Mouse (Mus musculus) forebrain, embryonic 13.5 days (tissue): Measurements from ENCODE around the gene Yipf3. TPM values are rescaled to one million over a fixed set of nuclear protein-coding genes. Genes with fewer than 3 reads are reported as not detected.

ENCODE experiments used
- ATAC-seq: fragments of 200-750 bp; cut with Nextera tagmentation; 2 replicates; pipeline ENCODE4 v1.8.0; 2017
- H3K27ac ChIP-seq: fragments of 300-500 bp; sonication (generic); 2 replicates; pipeline ENCODE4 v1.5.1; 2015; ENCODE audit warnings: inconsistent platforms, mild to moderate bottlenecking, moderate library complexity
- H3K27me3 ChIP-seq: fragments of 300-500 bp; sonication (generic); 2 replicates; pipeline ENCODE4 v1.6.1; 2015; ENCODE audit warnings: mild to moderate bottlenecking, inconsistent platforms
- H3K36me3 ChIP-seq: fragments of 300-500 bp; sonication (generic); 2 replicates; pipeline ENCODE4 v1.6.1; 2015; ENCODE audit warnings: mild to moderate bottlenecking, inconsistent platforms; ENCODE audit not compliant: poor library complexity, severe bottlenecking
- H3K4me1 ChIP-seq: fragments of 300-500 bp; sonication (generic); 2 replicates; pipeline ENCODE4 v1.6.1; 2015; ENCODE audit warnings: inconsistent platforms
- H3K4me2 ChIP-seq: fragments of 300-500 bp; sonication (generic); 2 replicates; pipeline ENCODE4 v1.6.1; 2015; ENCODE audit warnings: inconsistent platforms, mild to moderate bottlenecking, moderate library complexity
- H3K4me3 ChIP-seq: fragments of 300-500 bp; sonication (generic); 2 replicates; pipeline ENCODE4 v1.5.1; 2015; ENCODE audit warnings: mild to moderate bottlenecking, inconsistent platforms
- H3K9ac ChIP-seq: fragments of 300-500 bp; sonication (generic); 2 replicates; pipeline ENCODE4 v1.6.1; 2015; ENCODE audit warnings: mild to moderate bottlenecking, inconsistent platforms
- H3K9me3 ChIP-seq: fragments of 300-500 bp; sonication (generic); replicated peaks from 2 replicates; pipeline ENCODE4 v1.6.1; 2016; ENCODE audit warnings: inconsistent platforms
- WGBS: fragments of 180-500 bp; shearing (Covaris S2); methylation state at CpG from one replicate; pipeline ENCODE4 v1.1.7; 2015; 5-methylcytosine and 5-hydroxymethylcytosine counted together
- microRNA counts: library from miRNA; unstranded; fragments of <30 nt; microRNA quantifications from one replicate; lab custom pipeline; 2016
- microRNA-seq: library from miRNA; unstranded; fragments of <30 nt; microRNA quantifications from one replicate; pipeline ENCODE4, GENCODE M21; 2016
- polyA plus RNA-seq: library from polyadenylated mRNA; unstranded; fragments of >200 nt; fragmentation: Nextera tagmentation; extraction: Ambion mirVana; gene quantifications from 2 replicates; pipeline ENCODE4 v1.2.1, GENCODE M21; 2015

Yipf3 gene
- polyA plus RNA-seq, 1 experiment from 2014 or later = 80.3 TPM

- Histone ChIP-seq H3K4me3 (no peak overlapping the region), H3K27ac (no peak overlapping the region), H3K9ac (no peak overlapping the region), H3K27me3 (peaks cover 78% of the 10 kb centered on the region), H3K4me1 (peaks cover 20% of the 10 kb centered on the region), H3K9me3 (no peaks in the 10 kb centered on the region), H3K36me3 (no peaks in the 10 kb centered on the region), H3K4me2 (peak overlapping the region; percentile 99; the same call in 1 of the 2 replicates)
- ATAC-seq = no peak
- WGBS = 48% methylated on average over 6 of the region's 6 CpGs
Measured at GRCm38 (mm10) chr17:46296601-46297000, 48.7 kb downstream of the Yipf3 start.

- peaks cover 76% of the 10 kb centered on the region for H3K27me3 ChIP-seq
- H3K4me2 ChIP-seq = peak overlapping the region; percentile 99
- H3K9me3 ChIP-seq = no peaks in the 10 kb centered on the region
- no peaks in the 10 kb centered on the region for H3K36me3 ChIP-seq
- H3K9ac ChIP-seq = peak overlapping the region; percentile 71
- ATAC-seq = 0 out of 2 replicates have a peak, but pooled peaks have one; percentile 2
- WGBS = 13% methylated on average over 6 of the region's 6 CpGs
- peak overlapping the region; percentile 66 for H3K4me3 ChIP-seq
- peaks cover 20% of the 10 kb centered on the region for H3K4me1 ChIP-seq
- 0 out of 2 replicates have a peak overlapping the region, but pooled peaks have one; percentile 4 for H3K27ac ChIP-seq
Measured at GRCm38 (mm10) chr17:46297028-46297363, 49.1 kb downstream of the Yipf3 start.

- Histone ChIP-seq H3K9me3 (no peaks in the 10 kb centered on the region), H3K4me1 (peaks cover 20% of the 10 kb centered on the region), H3K36me3 (peaks cover 4% of the 10 kb centered on the region; the same call in 1 of the 2 replicates), H3K27ac (peak within 1 kb of the TSS; percentile 4; the same call in 1 of the 2 replicates), H3K27me3 (peaks cover 76% of the 10 kb centered on the region), H3K4me2 (peak within 1 kb of the TSS; percentile 99), H3K9ac (peak within 1 kb of the TSS; percentile 71), H3K4me3 (peak within 1 kb of the TSS; percentile 66)
- under 1% methylated on average over 56 of the region's 86 CpGs for WGBS
- peak; percentile 56 for ATAC-seq
Measured at GRCm38 (mm10) chr17:46297364-46298219, 49.7 kb downstream of the Yipf3 start, which contains the start of gene Dlk2. Gene Dlk2 (plus strand): TSS chr17:46297421.

GRCm38 (mm10) chr17:46298220-46298913, 50.5 kb downstream of the Yipf3 start:
- under 1% methylated on average over 44 of the region's 48 CpGs for WGBS
- Histone ChIP-seq H3K9ac (peak overlapping the region; percentile 71), H3K27me3 (peaks cover 71% of the 10 kb centered on the region), H3K4me3 (peak overlapping the region; percentile 66), H3K9me3 (no peaks in the 10 kb centered on the region), H3K36me3 (peaks cover 4% of the 10 kb centered on the region; the same call in 1 of the 2 replicates), H3K27ac (peak overlapping the region; percentile 16; the same call in 1 of the 2 replicates), H3K4me2 (peak overlapping the region; percentile 99), H3K4me1 (peaks cover 20% of the 10 kb centered on the region)
- peak; percentile 86 for ATAC-seq

- WGBS = 78% methylated on average over 12 of the region's 12 CpGs
- Histone ChIP-seq H3K27ac (no peak overlapping the region), H3K4me2 (no peak overlapping the region), H3K9ac (no peak overlapping the region), H3K9me3 (no peaks in the 10 kb centered on the region), H3K4me3 (no peak overlapping the region), H3K36me3 (peaks cover 20% of the 10 kb centered on the region), H3K4me1 (peaks cover 20% of the 10 kb centered on the region), H3K27me3 (peaks cover 42% of the 10 kb centered on the region)
- no peak for ATAC-seq
Measured at GRCm38 (mm10) chr17:46301892-46302291, 54.0 kb downstream of the Yipf3 start.

MicroRNAs encoded within 50 kb of the gene (microRNA counts, 519-probe panel; counts per million panel counts)
- 177 counts per million, percentile 53 among the panel's probes with 10 or more counts for microRNA mmu-miR-693-3p (lab: Ali Mortazavi, UCI)
- 177 counts per million, percentile 53 among the panel's probes with 10 or more counts for microRNA mmu-miR-693-5p (lab: Ali Mortazavi, UCI)

Small RNA genes within 50 kb of the gene (microRNA-seq; reads per million reads assigned to microRNA genes)
- gene Mir693 = not detected

Other genes with a start within 250 kb of the Yipf3 start
- gene Vegfa, start 215.7 kb upstream of the Yipf3 start, polyA plus RNA-seq = 2.7 and 3.7 TPM in 2 replicates
- 136 and 137 TPM in 2 replicates for gene Mrps18a, start 137.1 kb upstream of the Yipf3 start, polyA plus RNA-seq
- gene Rsph9, start 103.9 kb upstream of the Yipf3 start, polyA plus RNA-seq = 22.1 and 26.1 TPM in 2 replicates
- gene Mad2l1bp, start 94.5 kb upstream of the Yipf3 start, polyA plus RNA-seq = 30.9 and 31.9 TPM in 2 replicates
- 38.3 and 43.1 TPM in 2 replicates for gene Gtpbp2, start 87.0 kb upstream of the Yipf3 start, polyA plus RNA-seq
- 10.9 and 11.2 TPM in 2 replicates for gene Polh, start 45.4 kb upstream of the Yipf3 start, polyA plus RNA-seq
- 45.0 and 51.3 TPM in 2 replicates for gene Xpo5, start 45.3 kb upstream of the Yipf3 start, polyA plus RNA-seq
- 96.1 and 110 TPM in 2 replicates for gene Polr1c, start within 50 bp of the Yipf3 start, polyA plus RNA-seq
- gene Lrrc73, start 5.5 kb downstream of the Yipf3 start, polyA plus RNA-seq = 4.9 and 5.8 TPM in 2 replicates
- 36.9 and 38.9 TPM in 2 replicates for gene Tjap1, start 34.9 kb downstream of the Yipf3 start, polyA plus RNA-seq
- gene Dlk2, start 49.3 kb downstream of the Yipf3 start, polyA plus RNA-seq = 2.6 and 2.9 TPM in 2 replicates
- gene Abcc10, start 80.3 kb downstream of the Yipf3 start, polyA plus RNA-seq = 6.3 and 6.4 TPM in 2 replicates
- 7.2 and 11.0 TPM in 2 replicates for gene Zfp318, start 135.7 kb downstream of the Yipf3 start, polyA plus RNA-seq
- 0.75 and 0.89 TPM in 2 replicates for gene Crip3, start 180.8 kb downstream of the Yipf3 start, polyA plus RNA-seq
- gene Slc22a7, start 190.4 kb downstream of the Yipf3 start, polyA plus RNA-seq = 0.13 TPM in 1 of 2 replicates, not detected in the other
- 3.7 and 4.1 TPM in 2 replicates for gene Ttbk1, start 239.6 kb downstream of the Yipf3 start, polyA plus RNA-seq
- 51.2 and 59.0 TPM in 2 replicates for gene Dnph1, start 248.6 kb downstream of the Yipf3 start, polyA plus RNA-seq